8 mouse cellular contexts compared by ENCODE assay signal in genomic region chr8:61265390-61265789, GRCm38 (mm10). TPM values are rescaled to one million over a fixed set of nuclear protein-coding genes. Genes with fewer than 3 reads are reported as not detected.
DNase-seq lines count a peak whose midpoint lies in the region; ATAC-seq and TF ChIP-seq lines count a peak whose summit lies in the region.

No protein-coding gene starts in this region.

- no peak overlapping the region for H3K9ac ChIP-seq in liver, postnatal 0 days (replicated peaks)
- H3K9ac ChIP-seq in liver, embryonic 11.5 days (ENCODE audit: low read depth, low read length): no peak overlapping the region

- TF ChIP-seq CTCF in liver, postnatal 0 days (IDR thresholded peaks at IDR 0.05; ENCODE audit: low read depth): no peak
- no peak for TF ChIP-seq CTCF in lung, adult 2 months (IDR thresholded peaks at IDR 0.05; ENCODE audit: insufficient read depth, low read length)

- no peak overlapping the region for H3K4me3 ChIP-seq in liver, postnatal 0 days (ENCODE audit: low read depth, low read length)
- no peak overlapping the region for H3K4me3 ChIP-seq in liver, embryonic 11.5 days (ENCODE audit: low read depth, low read length)
- no peak overlapping the region for H3K4me3 ChIP-seq in lung, adult 2 months (replicated peaks; ENCODE audit: extremely low read depth, low read depth, low read length)

- no peak overlapping the region for H3K27ac ChIP-seq in liver, postnatal 0 days (ENCODE audit: low read depth)
- no peak overlapping the region for H3K27ac ChIP-seq in liver, embryonic 11.5 days (ENCODE audit: low read depth, low read length)

- no peaks in the 10 kb centered on the region for H3K27me3 ChIP-seq in liver, postnatal 0 days (ENCODE audit: insufficient read depth, low read length)
- no peaks in the 10 kb centered on the region for H3K27me3 ChIP-seq in liver, embryonic 11.5 days (replicated peaks; ENCODE audit: control insufficient read depth, insufficient read depth, low read length)

- 57% methylated on average over 5 of the region's 5 CpGs for WGBS in liver, postnatal 0 days (ENCODE audit: insufficient replicate concordance)
- 76% methylated on average over 5 of the region's 5 CpGs for WGBS in liver, embryonic 11.5 days
- WGBS in lung, adult 2 months: 27% methylated on average over 5 of the region's 5 CpGs

- TF ChIP-seq POLR2A in lung, adult 2 months (IDR thresholded peaks at IDR 0.05; ENCODE audit: borderline replicate concordance, extremely low read depth, low read depth, low read length): no peak

- no peak for TF ChIP-seq EP300 in liver, postnatal 0 days (IDR thresholded peaks at IDR 0.05; ENCODE audit: low read depth)

- H3K4me1 ChIP-seq in liver, postnatal 0 days (ENCODE audit: insufficient read depth): peaks cover 3% of the 10 kb centered on the region; the same call in 1 of the 2 replicates
- peaks cover 2% of the 10 kb centered on the region; the same call in 1 of the 2 replicates for H3K4me1 ChIP-seq in liver, embryonic 11.5 days (replicated peaks; ENCODE audit: control insufficient read depth, insufficient read depth, low read length)
- H3K4me1 ChIP-seq in lung, adult 2 months (ENCODE audit: control insufficient read depth, insufficient read depth, low read length): peaks cover 3% of the 10 kb centered on the region

- peak; percentile 75 to 86 for DNase-seq in adrenal gland, adult (ENCODE audit: inconsistent age in 2 of 2, low spot score in 1 of 2)
- DNase-seq in adrenal gland, postnatal 4 days (ENCODE audit: low spot score in 2 of 2): no peak
- peak; percentile 33 for DNase-seq in liver, postnatal 0 days
- no peak for DNase-seq in liver, embryonic 11.5 days (ENCODE audit: low spot score)
- peak; percentile 41 to 52 for DNase-seq in heart, adult 9 months (ENCODE audit: low spot score in 2 of 2)
- DNase-seq in lung, adult 2 months: peak; percentile 53
- DNase-seq in urinary bladder, postnatal 36 days (ENCODE audit: low spot score in 2 of 2): peak; percentile 59 to 73

- no peak for ATAC-seq in liver, postnatal 0 days
- ATAC-seq in liver, embryonic 11.5 days (replicated peaks; ENCODE audit: low FRiP score): no peak
- no peak for ATAC-seq in erythroblast, adult 5-6 weeks (replicated peaks; ENCODE audit: low FRiP score, poor library complexity, severe bottlenecking)

- no peak overlapping the region for H3K4me2 ChIP-seq in liver, postnatal 0 days (ENCODE audit: low read depth, low read length)
- no peak overlapping the region for H3K4me2 ChIP-seq in liver, embryonic 11.5 days

- H3K9me3 ChIP-seq in liver, postnatal 0 days (ENCODE audit: low read length): no peaks in the 10 kb centered on the region
- H3K9me3 ChIP-seq in liver, embryonic 11.5 days (ENCODE audit: control insufficient read depth, low read length): no peaks in the 10 kb centered on the region

- H3K36me3 ChIP-seq in liver, postnatal 0 days (replicated peaks; ENCODE audit: insufficient read depth, low read length): no peaks in the 10 kb centered on the region
- no peaks in the 10 kb centered on the region for H3K36me3 ChIP-seq in liver, embryonic 11.5 days (ENCODE audit: control insufficient read depth, insufficient read depth, low read length)

RNA-seq across cellular contexts. Expression of gene Sh3rf1, which starts 41.7 kb away (rescaled TPM):
- total RNA-seq in adrenal gland, postnatal 4 days (2021): 10 to 100 TPM; 14.1 to 20.4 TPM
- polyA plus RNA-seq in liver, postnatal 0 days (2015; fragmentation: Nextera tagmentation; extraction: Ambion mirVana): 0.97 and 1.6 TPM in 2 replicates
- polyA plus RNA-seq in liver, embryonic 11.5 days (2014; fragmentation: Nextera tagmentation; extraction: Ambion mirVana): 6.7 and 7.1 TPM in 2 replicates
- 19.7 and 20.1 TPM in 2 replicates for polyA plus RNA-seq in lung, adult 2 months (2012; rRNA removed)
- total RNA-seq in erythroblast, adult 5-6 weeks (2015; ENCODE audit: low replicate concordance): 0.19 TPM in 1 of 2 replicates, not detected in the other
- 0.28 and 0.43 TPM in 2 replicates for total RNA-seq in erythroblast, adult 5-6 weeks (2017; ENCODE audit: low replicate concordance)

Comparison
In these comparisons a context has a peak if more than half of its experiments do, and no peak if none do; other contexts are left out.
1. DNase-seq: peak in adrenal gland, adult (2 of 2), liver, postnatal 0 days (single experiment), heart, adult 9 months (2 of 2), lung, adult 2 months (single experiment) and urinary bladder, postnatal 36 days (2 of 2); none in adrenal gland, postnatal 4 days (0 of 2) and liver, embryonic 11.5 days (single experiment).